Mouse (Mus musculus) ES-Bruce4 (cell line): ENCODE measurements around the gene Plp1.

Experiments
- CTCF ChIP-seq: IDR thresholded peaks from one replicate; pipeline ENCODE4 v1.8.1; 2011; ENCODE audit warnings: low read depth, low read length
- EP300 ChIP-seq: IDR thresholded peaks from 2 replicates; pipeline ENCODE4 v1.6.1; 2011; ENCODE audit warnings: low read depth, low read length; ENCODE audit not compliant: insufficient read depth
- POLR2A ChIP-seq: IDR thresholded peaks from one replicate; pipeline ENCODE4 v1.8.1; 2011; ENCODE audit warnings: low read length; ENCODE audit not compliant: insufficient read depth

DNA sequence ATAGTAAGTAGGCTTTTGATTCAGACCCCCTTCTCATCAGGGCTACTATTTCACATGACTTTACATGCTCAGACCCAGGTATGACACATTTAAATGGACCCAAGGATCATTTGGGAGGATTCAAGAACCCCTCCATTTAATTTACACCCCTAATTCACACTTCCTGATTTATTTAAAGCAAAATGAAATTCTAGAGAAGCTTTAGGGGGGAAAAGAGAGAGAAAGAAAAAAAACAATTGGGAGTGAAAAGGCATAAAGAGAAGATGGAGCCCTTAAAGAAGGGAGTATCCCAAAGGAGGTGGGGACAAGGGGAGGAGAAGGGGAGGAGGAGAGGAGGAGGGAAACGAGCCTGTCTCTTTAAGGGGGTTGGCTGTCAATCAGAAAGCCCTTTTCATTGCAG lies at the start of gene Plp1:
- TF ChIP-seq POLR2A (no peak), CTCF (no peak), EP300 (no peak)
